16 mouse cellular contexts compared by ENCODE assay signal in the genomic region with DNA sequence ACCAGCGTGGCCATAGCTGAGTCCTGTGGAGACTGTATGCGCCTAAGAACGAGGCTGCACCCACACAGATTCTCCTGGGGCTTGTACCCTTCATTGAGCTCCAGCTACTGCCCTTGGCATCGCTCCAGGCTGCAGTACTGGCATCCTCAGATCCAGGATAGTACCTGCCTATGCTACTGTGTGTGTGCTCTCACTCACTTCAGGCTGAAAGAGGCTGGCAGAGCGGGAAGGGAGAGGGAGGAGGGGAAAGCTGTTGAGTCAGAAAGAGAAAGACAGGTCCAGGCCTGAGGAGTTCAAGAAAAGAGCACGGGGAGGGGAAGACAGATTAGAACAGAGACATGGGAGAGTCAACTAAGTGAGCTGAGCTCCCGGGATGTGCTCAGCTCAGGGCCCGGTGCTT. TPM values are rescaled to one million over a fixed set of nuclear protein-coding genes. Genes with fewer than 3 reads are reported as not detected.
DNase-seq lines count a peak whose midpoint lies in the region; ATAC-seq and TF ChIP-seq lines count a peak whose summit lies in the region.
"Had no signal": no experiment of that assay in that cellular context is flagged by ENCODE, and none has a peak within 500 bp of the region (broad histone marks: within the 10 kb centered on the region; RNA-seq: fewer than 3 reads in every experiment).

No protein-coding gene starts in this region.

- peaks cover 65% of the 10 kb centered on the region for H3K4me1 ChIP-seq in forebrain, embryonic 14.5 days (ENCODE audit: control insufficient read depth, insufficient read depth, low read length)
- H3K4me1 ChIP-seq in midbrain, embryonic 11.5 days (ENCODE audit: control insufficient read depth, insufficient read depth, low read length), result peaks cover 63% of the 10 kb centered on the region

- ATAC-seq in cerebellum, adult (ENCODE audit: insufficient number of reproducible peaks, low FRiP score, low TSS enrichment), result 0 out of 2 replicates have a peak, but pooled peaks have one; percentile 22
- no peak for ATAC-seq in forebrain, embryonic 14.5 days
- no peak for ATAC-seq in midbrain, embryonic 11.5 days (ENCODE audit: low FRiP score)
- ATAC-seq in megakaryocyte progenitor cell, adult 5-6 weeks (replicated peaks; ENCODE audit: poor library complexity), result no peak

- H3K27me3 ChIP-seq in forebrain, embryonic 14.5 days (replicated peaks; ENCODE audit: control insufficient read depth, insufficient read depth, low read length), result no peaks in the 10 kb centered on the region
- no peaks in the 10 kb centered on the region for H3K27me3 ChIP-seq in midbrain, embryonic 11.5 days (ENCODE audit: control insufficient read depth, insufficient read depth, low read length)
- H3K27me3 ChIP-seq: heart, embryonic 13.5 days had no signal

- TF ChIP-seq CTCF in layer of hippocampus, adult 2 months (conservative IDR thresholded peaks at IDR 0.05), result no peak

- peak overlapping the region; percentile 39 for H3K4me2 ChIP-seq in forebrain, embryonic 14.5 days (ENCODE audit: low read length)
- H3K4me2 ChIP-seq in midbrain, embryonic 11.5 days, result no peak overlapping the region

- H3K36me3 ChIP-seq in forebrain, embryonic 14.5 days (ENCODE audit: control insufficient read depth, insufficient read depth, low read length), result 0 out of 2 replicates have a peak, but pooled peaks cover 2% of the 10 kb centered on the region
- H3K36me3 ChIP-seq in midbrain, embryonic 11.5 days (ENCODE audit: control insufficient read depth, insufficient read depth, low read length), result peaks cover 12% of the 10 kb centered on the region

- no peak for DNase-seq in cerebellum, postnatal 4 days (ENCODE audit: low spot score in 2 of 2)
- peak; percentile 63 for DNase-seq in brain, adult 2 months (ENCODE audit: low read depth, low spot score)
- DNase-seq in forebrain, embryonic 14.5 days (ENCODE audit: low spot score), result no peak
- no peak for DNase-seq in midbrain, embryonic 11.5 days (ENCODE audit: low spot score, missing footprints)
- DNase-seq in kidney, adult 18-20 months, result no peak
- DNase-seq in layer of hippocampus, adult 2 months (ENCODE audit: low spot score in 2 of 2), result no peak
- DNase-seq: adrenal gland, postnatal 25 days; embryo, embryonic 11 days; kidney, adult 11 months; liver; lung, postnatal 36 days; right cerebral cortex, postnatal 4 days; thymus, postnatal 14 days had no signal

- no peaks in the 10 kb centered on the region for H3K9me3 ChIP-seq in forebrain, embryonic 14.5 days (replicated peaks; ENCODE audit: control insufficient read depth, low read length)
- H3K9me3 ChIP-seq in midbrain, embryonic 11.5 days (ENCODE audit: control insufficient read depth, low read length), result no peaks in the 10 kb centered on the region; the same call in 1 of the 2 replicates
- H3K9me3 ChIP-seq: heart, embryonic 13.5 days had no signal

- peak overlapping the region; percentile 18; the same call in 1 of the 2 replicates for H3K9ac ChIP-seq in forebrain, embryonic 14.5 days (ENCODE audit: low read length)
- H3K9ac ChIP-seq in midbrain, embryonic 11.5 days (ENCODE audit: low read length), result 0 out of 2 replicates have a peak overlapping the region, but pooled peaks have one; percentile 4
- H3K9ac ChIP-seq: heart, embryonic 13.5 days had no signal

- H3K27ac ChIP-seq in forebrain, embryonic 14.5 days (ENCODE audit: low read depth, low read length), result peak overlapping the region; percentile 68
- peak overlapping the region; percentile 57 for H3K27ac ChIP-seq in midbrain, embryonic 11.5 days (ENCODE audit: low read depth, low read length)
- H3K27ac ChIP-seq in layer of hippocampus, adult 2 months, result no peak overlapping the region
- H3K27ac ChIP-seq: heart, embryonic 13.5 days had no signal

- WGBS in forebrain, embryonic 14.5 days, result 31% methylated on average over 8 of the region's 8 CpGs
- 57% methylated on average over 8 of the region's 8 CpGs for whole genome bisulfite sequencing in midbrain, embryonic 11.5 days

- H3K4me3 ChIP-seq in forebrain, embryonic 14.5 days (ENCODE audit: low read depth, low read length), result no peak overlapping the region
- no peak overlapping the region for H3K4me3 ChIP-seq in midbrain, embryonic 11.5 days (ENCODE audit: low read depth, low read length)
- no peak overlapping the region for H3K4me3 ChIP-seq in layer of hippocampus, adult 2 months
- H3K4me3 ChIP-seq: heart, embryonic 13.5 days had no signal

RNA-seq across cellular contexts. Expression of a gene that starts 25.2 kb away (rescaled TPM):
- polyA plus RNA-seq in forebrain, embryonic 14.5 days (2014; fragmentation: Nextera tagmentation; extraction: Ambion mirVana), result 11.5 and 13.3 TPM in 2 replicates
- polyA plus RNA-seq in midbrain, embryonic 11.5 days (2014; fragmentation: Nextera tagmentation; extraction: Ambion mirVana), result 37.8 and 44.7 TPM in 2 replicates
- 0.07 and 0.17 TPM in 2 replicates for total RNA-seq in megakaryocyte progenitor cell, adult 5-6 weeks (2015)
- total RNA-seq in megakaryocyte progenitor cell, adult 5-6 weeks (2017), result 0.08 and 0.30 TPM in 2 replicates
- 10 to 100 TPM in 1 of 2 experiments, 1 to 10 TPM in 1; 9.7 to 12.1 TPM for total RNA-seq in layer of hippocampus, adult 2 months (2021)

Comparison
In these comparisons a context has a peak if more than half of its experiments do, and no peak if none do; other contexts are left out.
1. RNA of a gene that starts 25.2 kb away (total RNA-seq): 9.7 to 12.1 TPM in layer of hippocampus, adult 2 months; 0.07 to 0.30 TPM in megakaryocyte progenitor cell, adult 5-6 weeks; every median in the first group is over 4 times any median in the second.